Mouse (Mus musculus) layer of hippocampus, adult 6 months (tissue): ENCODE measurements around the gene Cfap97. TPM values are rescaled to one million over a fixed set of nuclear protein-coding genes. Genes with fewer than 3 reads are reported as not detected.

ENCODE experiments used
- long read RNA-seq, 2 experiments: library from polyadenylated mRNA; unstranded; transcript quantifications; one replicate each; pipeline ENCODE4 v2.0.0; 2019 to 2020
- microRNA-seq: library from miRNA; unstranded; fragments of <30 nt; microRNA quantifications from one replicate; pipeline ENCODE4 v1.2.0, GENCODE M21; 2020
- polyA plus RNA-seq: library from polyadenylated mRNA; unstranded; fragments of <200 nt; fragmentation: Nextera tagmentation; gene quantifications from 2 replicates; pipeline ENCODE4 v1.2.3, GENCODE M21; 2021

The Cfap97 gene
- polyA plus RNA-seq: 17.9 and 22.9 TPM in 2 replicates
- long read RNA-seq, experiment 1, full-length matches to known transcripts: 3 of 28 reads
- long read RNA-seq, experiment 1, partial matches to known transcripts: 14 of 28 reads
- long read RNA-seq, experiment 1, other reads (novel, unspliced or antisense): 11 of 28 reads
- long read RNA-seq, experiment 2, full-length matches to known transcripts: 41 of 69 reads
- long read RNA-seq, experiment 2, partial matches to known transcripts: 16 of 69 reads
- long read RNA-seq, experiment 2, other reads (novel, unspliced or antisense): 12 of 69 reads

DNA sequence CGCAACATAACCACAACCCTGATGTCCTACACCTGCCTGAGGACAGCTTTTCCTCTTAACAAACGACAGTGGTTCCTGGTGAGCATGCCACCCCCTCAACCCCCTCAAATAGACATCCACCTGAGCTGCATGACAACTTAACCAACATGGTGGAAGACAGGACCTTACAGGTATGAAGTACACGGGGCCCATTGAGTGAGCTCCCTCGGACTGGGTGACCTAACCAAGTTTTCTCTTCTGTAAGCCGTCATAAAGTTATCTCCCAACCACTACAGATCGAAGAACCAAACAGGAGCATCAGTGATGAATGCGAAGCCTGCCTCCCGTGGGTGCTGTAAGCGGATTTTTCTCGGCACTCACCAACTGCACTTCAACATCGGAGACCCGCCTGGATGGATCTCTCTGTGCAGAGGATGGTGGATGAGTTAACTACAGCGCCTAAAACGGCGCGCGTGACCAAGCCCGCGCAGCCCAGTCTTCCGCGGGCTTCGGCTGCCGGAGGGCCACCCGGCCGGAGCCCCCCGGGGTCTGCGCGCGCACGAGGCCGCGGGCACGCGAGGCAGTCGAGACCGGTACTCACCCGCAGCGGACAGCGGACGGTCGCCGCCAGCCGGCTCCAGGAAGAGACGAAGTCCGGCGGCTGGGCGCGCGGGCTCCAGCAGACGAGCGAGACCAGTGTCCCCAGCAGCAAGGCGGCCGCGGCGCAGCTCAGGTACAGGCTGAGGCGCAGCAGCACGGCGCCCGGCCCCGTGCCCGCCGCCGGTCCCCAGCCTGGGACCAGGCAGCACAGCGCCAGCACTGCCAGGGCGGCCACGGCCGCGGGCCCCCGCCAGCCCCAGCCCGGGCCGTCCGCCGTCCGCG is at the start of gene Cfap97:
Gene Cfap97, plus strand, starts transcription at position 570 of the 861 bp plus-strand sequence.

DNA sequence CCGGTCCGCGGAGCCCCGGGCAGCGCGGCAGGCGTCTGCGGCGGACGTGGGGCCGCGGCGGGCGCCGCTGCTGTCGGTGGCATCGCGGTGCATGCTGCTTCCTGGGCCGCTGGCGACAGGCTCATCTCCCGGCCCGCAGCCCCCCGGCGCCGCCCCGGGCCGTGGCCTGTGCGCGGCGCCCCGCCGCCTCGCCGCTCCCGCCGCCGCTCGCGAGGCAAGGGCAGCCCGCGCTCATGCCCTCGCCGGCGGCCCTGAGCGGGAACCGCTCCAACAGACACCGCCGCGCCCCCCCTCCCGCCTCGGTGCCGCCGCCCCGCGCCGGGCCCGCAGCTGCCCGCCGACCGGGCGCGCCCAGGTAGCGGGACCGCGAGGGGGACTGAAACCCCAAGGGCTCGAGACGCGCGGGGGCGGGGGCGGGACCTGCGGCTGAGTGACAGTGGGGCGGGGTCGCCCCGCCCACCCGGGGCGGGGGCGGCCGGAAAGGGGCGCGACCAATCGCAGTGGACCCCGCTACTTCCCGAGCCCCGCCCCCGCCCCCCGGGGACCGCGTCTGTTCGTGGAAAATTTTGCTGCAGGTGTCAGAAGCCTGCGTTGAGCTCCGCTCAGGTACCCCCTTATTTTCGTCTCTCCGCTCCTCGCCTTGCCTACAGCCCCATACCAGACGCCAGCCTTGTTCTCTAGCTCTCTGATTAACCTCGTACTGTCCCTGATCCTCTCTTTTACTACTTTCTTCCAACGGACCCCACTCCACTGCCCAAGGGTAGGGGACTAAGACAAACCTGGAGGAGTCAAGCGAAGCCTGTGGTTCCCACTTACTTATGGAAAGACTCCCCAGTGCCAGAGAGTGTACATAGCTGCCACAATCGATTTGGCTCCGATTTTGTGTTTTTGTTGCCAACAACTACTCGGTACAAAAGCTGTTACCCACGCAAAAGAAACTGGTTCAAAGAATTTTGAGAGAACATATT is 777 bp downstream of the Cfap97 start, which contains the start of gene Snx25:
Gene Snx25, minus strand, starts transcription at position 96 of the 968 bp plus-strand sequence.

DNA sequence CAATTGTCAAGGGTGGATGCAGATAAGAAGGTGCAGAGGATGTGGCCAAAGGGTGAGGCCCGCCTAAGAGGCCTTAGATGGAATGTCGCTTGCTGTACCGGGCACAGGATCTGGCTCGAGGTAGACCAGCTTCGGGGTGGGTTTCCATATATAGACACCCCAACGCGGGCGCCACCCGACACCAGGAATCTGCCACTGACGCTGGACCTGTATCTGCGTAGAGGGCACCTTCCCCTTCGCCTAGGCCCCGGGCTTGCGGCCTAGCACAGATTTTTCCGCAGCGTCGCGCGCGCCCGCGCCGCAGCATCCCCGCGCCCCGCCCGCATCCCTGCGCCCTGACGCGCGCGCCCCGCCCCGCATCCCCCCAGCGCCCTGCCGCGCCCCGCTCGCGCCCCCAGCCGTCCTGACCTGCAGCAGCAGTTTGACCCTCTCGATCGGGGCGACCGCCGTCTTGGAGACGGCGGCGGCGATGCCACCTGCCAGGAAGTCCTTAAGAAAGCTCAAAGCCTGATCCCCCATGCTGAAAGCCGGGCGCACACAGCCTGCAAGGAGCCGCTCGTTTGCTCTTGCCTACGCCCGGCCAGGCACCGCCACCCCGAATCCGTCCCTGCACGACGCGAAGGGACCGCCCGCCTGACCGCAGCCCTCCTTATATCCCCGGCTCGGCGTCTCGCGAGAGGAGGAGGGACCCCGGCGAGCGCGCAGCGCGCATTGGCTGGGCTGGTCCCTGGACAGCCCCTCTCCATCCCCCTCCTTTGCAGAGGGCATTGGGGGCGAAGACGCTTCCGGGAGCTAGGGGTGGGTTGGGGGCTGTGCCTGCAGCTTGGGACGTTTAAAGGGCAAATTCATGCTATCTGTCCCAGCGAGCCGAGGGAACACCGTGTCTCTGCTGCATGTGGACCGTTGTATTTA is 59.1 kb downstream of the Cfap97 start, which contains the start of gene Slc25a4:
Gene Slc25a4, minus strand, starts transcription at position 881 of the 912 bp plus-strand sequence.

Small RNA genes within 50 kb of the gene (microRNA-seq; reads per million reads assigned to microRNA genes)
- gene Gm23812: not detected

Other genes with a start within 250 kb of the Cfap97 start
- gene Ccdc110, start 217.2 kb upstream of the Cfap97 start, polyA plus RNA-seq: 0.15 and 0.18 TPM in 2 replicates
- 2.0 and 2.8 TPM in 2 replicates for gene 1700029J07Rik, start 176.5 kb upstream of the Cfap97 start, polyA plus RNA-seq
- 73.2 and 73.5 TPM in 2 replicates for gene Ufsp2, start 176.2 kb upstream of the Cfap97 start, polyA plus RNA-seq
- gene Lrp2bp, start 152.5 kb upstream of the Cfap97 start, polyA plus RNA-seq: 0.05 and 0.08 TPM in 2 replicates
- gene Ankrd37, start 146.1 kb upstream of the Cfap97 start, polyA plus RNA-seq: 14.6 and 14.8 TPM in 2 replicates
- gene Snx25, start 388 bp downstream of the Cfap97 start, polyA plus RNA-seq: 9.4 and 10.2 TPM in 2 replicates
- gene Slc25a4, start 59.5 kb downstream of the Cfap97 start, polyA plus RNA-seq: 1,918 and 1,979 TPM in 2 replicates
- not detected in 2 replicates for gene Helt, start 142.9 kb downstream of the Cfap97 start, polyA plus RNA-seq